Mouse (Mus musculus) small intestine, adult 2 months (tissue): Measurements from ENCODE around the gene Rab3gap1. TPM values are rescaled to one million over a fixed set of nuclear protein-coding genes. Genes with fewer than 3 reads are reported as not detected.

Experiments used
- H3K27ac ChIP-seq: fragments of 200-500 bp; 2 replicates; pipeline ENCODE4 v1.5.1; 2012; ENCODE audit warnings: low read depth, low read length, control low read depth, inconsistent platforms; ENCODE audit not compliant: insufficient read depth
- H3K27me3 ChIP-seq: fragments of 200-500 bp; 2 replicates; pipeline ENCODE4 v1.6.1; 2012; ENCODE audit warnings: mild to moderate bottlenecking, moderate library complexity, low read length, inconsistent platforms; ENCODE audit not compliant: control insufficient read depth, insufficient read depth
- H3K36me3 ChIP-seq: fragments of 200-500 bp; 2 replicates; pipeline ENCODE4 v1.6.1; 2012; ENCODE audit warnings: mild to moderate bottlenecking, low read length, control low read depth, inconsistent platforms; ENCODE audit not compliant: control insufficient read depth, insufficient read depth
- H3K4me1 ChIP-seq: fragments of 200-500 bp; 2 replicates; pipeline ENCODE4 v1.6.1; 2012; ENCODE audit warnings: low read length, inconsistent platforms, mixed read lengths; ENCODE audit not compliant: control insufficient read depth, insufficient read depth, insufficient read length
- H3K4me3 ChIP-seq: fragments of 200-500 bp; 2 replicates; pipeline ENCODE4 v1.5.1; 2012; ENCODE audit warnings: low read depth, mild to moderate bottlenecking, control low read depth, inconsistent platforms, low read length, moderate library complexity
- CTCF ChIP-seq: fragments of 200-500 bp; IDR thresholded peaks from 2 replicates; pipeline ENCODE4 v1.5.1; 2012; ENCODE audit warnings: low read depth, mild to moderate bottlenecking, control low read depth, inconsistent platforms, low read length, moderate library complexity, mixed read lengths; ENCODE audit not compliant: insufficient replicate concordance, insufficient read length; ENCODE audit errors: extremely low read depth
- POLR2A ChIP-seq: fragments of 200-500 bp; IDR thresholded peaks from 2 replicates; pipeline ENCODE4 v1.6.1; 2012; ENCODE audit warnings: low read depth, mild to moderate bottlenecking, control low read depth, inconsistent platforms, low read length, moderate library complexity
- WGBS: fragments of 180-500 bp; shearing (Covaris S2); methylation state at CpG from one replicate; pipeline ENCODE4 v1.1.7; 2018; 5-methylcytosine and 5-hydroxymethylcytosine counted together
- polyA plus RNA-seq: library from polyadenylated mRNA; depleted of rRNA; stranded (reverse); fragments of >200 nt; gene quantifications from 2 replicates; pipeline ENCODE4 v1.2.3, GENCODE M21; 2012

Rab3gap1 gene
- polyA plus RNA-seq, 1 experiment, result 14.6 TPM

DNA sequence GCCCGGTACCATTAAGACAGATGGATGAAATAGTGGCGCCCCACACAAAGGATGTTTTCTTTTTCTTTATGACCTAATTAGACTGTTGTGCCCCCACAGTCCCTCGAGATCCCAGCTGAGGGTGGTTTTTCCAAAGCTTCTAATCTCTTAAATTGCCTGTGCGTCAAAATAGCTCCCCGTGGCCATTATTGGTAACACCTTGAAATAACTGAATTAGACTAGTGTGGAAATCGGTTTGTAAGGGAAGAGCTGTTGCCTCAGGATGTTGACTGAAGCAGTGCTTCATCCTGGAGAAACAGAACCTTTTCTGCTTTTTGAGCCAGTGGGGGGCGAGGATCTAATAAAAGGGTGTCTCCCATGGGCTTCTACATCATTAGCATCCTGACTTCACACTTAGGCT, 4.8 kb upstream of the Rab3gap1 start:
- Histone ChIP-seq H3K36me3 (no peaks in the 10 kb centered on the region), H3K4me3 (no peak overlapping the region), H3K4me1 (no peaks in the 10 kb centered on the region), H3K27me3 (no peaks in the 10 kb centered on the region), H3K27ac (no peak overlapping the region)
- TF ChIP-seq CTCF (no peak), POLR2A (no peak)
- WGBS, result 70% methylated on average over 7 of the region's 7 CpGs

DNA sequence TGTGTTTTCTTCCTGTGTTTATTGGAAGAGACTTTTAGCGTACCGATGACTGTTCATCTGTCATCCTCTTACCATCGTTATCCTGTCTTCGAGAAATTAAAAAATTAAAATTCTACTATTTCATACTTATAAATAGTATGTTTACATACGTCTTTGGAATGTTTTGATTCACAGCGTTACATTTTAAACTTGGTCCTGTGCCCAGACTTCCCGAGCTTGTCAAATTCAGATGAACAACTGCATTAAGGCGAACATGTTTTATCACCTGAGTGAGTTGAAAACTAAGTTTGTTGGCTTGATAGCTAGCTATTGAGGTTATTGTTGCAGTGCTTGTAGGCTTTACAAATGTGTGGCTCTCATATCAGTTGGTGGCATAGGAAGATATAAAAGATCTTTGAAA, 703 bp downstream of the Rab3gap1 start:
- no peaks in the 10 kb centered on the region for H3K4me1 ChIP-seq
- 10% methylated on average over 8 of the region's 8 CpGs for WGBS
- no peak for TF ChIP-seq POLR2A
- TF ChIP-seq CTCF, result no peak
- no peaks in the 10 kb centered on the region for H3K27me3 ChIP-seq
- peaks cover 5% of the 10 kb centered on the region; the same call in 1 of the 2 replicates for H3K36me3 ChIP-seq
- peak overlapping the region; percentile 89 for H3K27ac ChIP-seq
- peak overlapping the region; percentile 95 for H3K4me3 ChIP-seq

DNA sequence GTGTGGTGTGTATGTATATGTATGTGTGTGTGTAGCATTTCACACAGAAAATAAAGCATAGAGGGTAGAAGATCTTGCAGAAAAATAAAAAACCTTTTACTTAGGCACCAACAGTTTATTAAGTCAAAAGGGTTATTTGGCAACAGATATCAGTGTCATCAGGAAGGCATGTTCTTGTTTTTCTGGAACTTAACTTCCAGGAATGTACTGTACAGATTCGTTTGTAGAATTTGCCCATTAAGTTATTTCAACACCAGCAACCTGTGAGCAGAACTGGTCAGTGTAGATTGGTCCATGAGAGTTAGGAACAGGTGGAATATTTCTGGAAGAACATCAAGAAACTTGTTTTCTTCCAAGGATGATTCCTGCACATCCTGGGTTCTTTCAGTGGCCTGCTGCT, 30.8 kb downstream of the Rab3gap1 start:
- H3K4me1 ChIP-seq, result no peaks in the 10 kb centered on the region
- TF ChIP-seq POLR2A (no peak), CTCF (no peak)
- H3K4me3 ChIP-seq, result no peak overlapping the region
- peaks cover 13% of the 10 kb centered on the region for H3K36me3 ChIP-seq
- WGBS, result 60% methylated on average over 1 of the region's 1 CpGs
- H3K27ac ChIP-seq, result no peak overlapping the region
- H3K27me3 ChIP-seq, result no peaks in the 10 kb centered on the region

DNA sequence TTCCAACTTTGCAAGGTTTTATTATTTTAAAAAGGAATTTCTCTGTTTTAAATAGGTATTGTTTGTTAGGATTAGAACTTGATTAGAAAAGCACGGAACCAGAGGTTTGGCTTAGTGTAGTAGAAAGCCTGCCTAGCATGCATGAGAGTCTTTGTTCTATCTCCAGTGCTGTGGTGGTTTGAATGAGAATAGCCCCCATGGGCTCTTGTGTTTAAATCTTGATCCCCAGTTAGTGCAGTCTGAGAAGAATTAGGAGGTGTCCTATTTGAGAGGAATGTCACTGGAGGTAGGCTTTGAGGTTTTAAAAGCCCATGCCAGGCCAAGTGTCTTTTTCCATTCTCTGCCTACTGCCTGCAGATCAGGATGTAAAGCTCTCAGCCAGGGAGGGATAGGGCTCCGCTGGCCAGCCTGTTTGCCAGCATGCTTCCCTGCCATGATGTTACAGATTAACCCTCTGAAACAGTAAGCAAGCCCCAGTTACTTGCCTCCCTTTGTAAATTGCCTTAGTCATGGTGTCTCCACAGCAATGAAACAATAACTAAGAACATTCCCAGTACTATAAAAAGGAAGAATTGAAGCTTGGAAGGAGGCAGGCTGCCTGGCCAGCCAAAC, 36.3 kb downstream of the Rab3gap1 start:
- TF ChIP-seq POLR2A, result no peak
- H3K4me1 ChIP-seq, result no peaks in the 10 kb centered on the region
- no peak overlapping the region for H3K4me3 ChIP-seq
- 93% methylated on average over 2 of the region's 2 CpGs for WGBS
- H3K27ac ChIP-seq, result no peak overlapping the region
- H3K27me3 ChIP-seq, result no peaks in the 10 kb centered on the region
- H3K36me3 ChIP-seq, result peaks cover 24% of the 10 kb centered on the region

DNA sequence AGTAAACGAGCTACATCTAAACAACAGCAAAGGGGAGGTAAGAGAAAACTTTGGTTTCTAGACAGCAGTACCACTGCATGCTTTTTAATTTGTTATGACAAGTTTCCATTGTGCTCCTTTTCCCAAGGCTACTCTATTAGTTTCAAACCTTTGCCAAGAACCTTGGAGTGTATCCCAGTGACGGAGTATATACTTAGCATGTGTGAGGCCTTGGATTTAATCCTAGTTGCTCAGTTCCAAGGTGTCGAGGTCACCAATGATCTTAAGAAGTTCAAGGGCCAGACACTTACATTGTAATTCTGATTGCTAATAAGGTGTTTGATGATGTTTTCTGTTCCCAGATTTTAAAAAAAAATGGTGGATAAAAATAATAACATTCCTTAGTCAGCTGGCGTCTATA, 44.5 kb downstream of the Rab3gap1 start:
- Histone ChIP-seq H3K4me1 (no peaks in the 10 kb centered on the region), H3K36me3 (peaks cover 19% of the 10 kb centered on the region), H3K4me3 (no peak overlapping the region), H3K27me3 (no peaks in the 10 kb centered on the region), H3K27ac (no peak overlapping the region)
- TF ChIP-seq CTCF (no peak), POLR2A (no peak)
- 85% methylated on average over 4 of the region's 4 CpGs for WGBS

DNA sequence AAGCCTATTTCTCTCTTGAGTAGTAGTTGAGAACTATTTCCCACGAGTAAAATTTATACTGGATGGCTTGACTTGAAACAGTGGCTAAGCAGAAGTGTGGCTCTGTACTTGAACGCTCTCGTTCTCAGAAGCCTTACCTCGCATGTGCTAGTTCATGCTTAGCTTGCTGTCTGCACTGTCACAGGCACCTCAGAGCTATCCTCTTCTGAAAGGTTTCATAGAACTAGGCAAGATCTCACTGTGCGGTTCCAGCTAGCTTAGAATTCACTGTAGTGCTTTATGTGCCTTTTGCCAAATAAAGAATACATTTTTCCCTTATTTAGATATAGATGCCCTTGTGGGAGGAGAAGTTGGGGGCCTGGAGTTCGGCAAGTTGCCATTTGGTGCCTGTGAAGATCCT, 46.7 kb downstream of the Rab3gap1 start:
- peaks cover 24% of the 10 kb centered on the region for H3K36me3 ChIP-seq
- no peak overlapping the region for H3K4me3 ChIP-seq
- no peak overlapping the region for H3K27ac ChIP-seq
- no peak for TF ChIP-seq CTCF
- no peak for TF ChIP-seq POLR2A
- WGBS, result 89% methylated on average over 6 of the region's 6 CpGs
- no peaks in the 10 kb centered on the region for H3K4me1 ChIP-seq
- no peaks in the 10 kb centered on the region for H3K27me3 ChIP-seq

DNA sequence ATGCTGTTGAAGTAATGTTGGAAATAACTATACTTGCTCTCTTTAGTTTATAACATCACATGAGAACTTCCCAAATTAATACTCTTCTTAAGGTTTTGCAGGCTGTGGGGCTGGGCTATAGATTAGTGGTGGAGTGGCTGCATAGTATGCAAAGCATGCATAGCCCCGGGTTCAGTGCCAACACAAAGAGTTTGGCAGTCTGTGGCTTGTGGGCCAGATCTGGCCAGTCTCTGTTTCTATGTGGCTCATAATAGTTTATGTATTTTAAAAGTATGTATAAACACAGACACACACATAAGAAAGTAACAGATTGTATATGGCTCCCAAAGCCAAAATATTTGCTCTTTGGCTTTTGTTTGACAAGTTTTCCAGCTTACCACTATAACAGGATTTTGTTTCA, 47.2 kb downstream of the Rab3gap1 start:
- Histone ChIP-seq H3K27me3 (no peaks in the 10 kb centered on the region), H3K4me1 (no peaks in the 10 kb centered on the region), H3K4me3 (no peak overlapping the region), H3K27ac (no peak overlapping the region), H3K36me3 (peaks cover 20% of the 10 kb centered on the region)
- 73% methylated on average over 1 of the region's 1 CpGs for WGBS
- no peak for TF ChIP-seq POLR2A
- TF ChIP-seq CTCF, result no peak
